20 mouse cellular contexts compared by ENCODE assay signal in the genomic region with DNA sequence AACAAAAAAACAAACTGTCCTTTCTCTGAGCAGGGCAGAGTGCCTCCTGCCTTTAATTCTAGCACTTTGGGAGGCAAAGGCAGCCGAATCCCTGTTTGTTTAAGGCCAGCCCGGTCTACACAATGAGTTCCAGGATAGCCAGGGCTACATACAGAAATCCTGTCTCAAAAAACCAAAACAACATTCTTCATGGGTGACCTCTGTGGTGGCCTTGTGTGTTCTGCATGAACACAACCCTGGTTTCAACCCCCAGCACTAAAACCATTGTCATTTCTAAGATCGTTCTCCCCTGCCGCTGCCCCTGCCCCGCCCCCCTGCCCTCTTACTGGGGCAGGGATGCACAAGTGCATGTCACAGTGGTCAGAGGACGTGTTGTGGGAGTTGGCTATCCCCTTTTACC. TPM values are rescaled to one million over a fixed set of nuclear protein-coding genes. Genes with fewer than 3 reads are reported as not detected.
DNase-seq lines count a peak whose midpoint lies in the region; ATAC-seq and TF ChIP-seq lines count a peak whose summit lies in the region.
"Had no signal": no experiment of that assay in that cellular context is flagged by ENCODE, and none has a peak within 500 bp of the region (broad histone marks: within the 10 kb centered on the region; RNA-seq: fewer than 3 reads in every experiment).

No protein-coding gene starts in this region.

- 0 out of 2 replicates have a peak overlapping the region, but pooled peaks have one; percentile 56 for H3K9ac ChIP-seq in ES-E14 (ENCODE audit: insufficient read depth, low read depth, low read length, poor library complexity, severe bottlenecking)
- H3K9ac ChIP-seq in forebrain, embryonic 11.5 days (ENCODE audit: low read length), result no peak overlapping the region
- H3K9ac ChIP-seq: embryonic facial prominence, embryonic 12.5 days; forebrain, embryonic 12.5 days had no signal

- peaks cover 10 to 24% of the 10 kb centered on the region in 2 experiments for H3K4me1 ChIP-seq in ES-E14 (ENCODE audit: control insufficient read depth in 2 of 2, insufficient read depth in 2 of 2, low read length in 2 of 2, poor library complexity in 1 of 2)
- H3K4me1 ChIP-seq in forebrain, embryonic 11.5 days (replicated peaks; ENCODE audit: control insufficient read depth, insufficient read depth, low read length), result no peaks in the 10 kb centered on the region
- H3K4me1 ChIP-seq: embryonic facial prominence, embryonic 12.5 days; forebrain, embryonic 12.5 days had no signal

- H3K9me3 ChIP-seq in ES-E14 (ENCODE audit: control insufficient read depth, insufficient read depth, low read depth, low read length), result no peaks in the 10 kb centered on the region
- no peaks in the 10 kb centered on the region for H3K9me3 ChIP-seq in forebrain, embryonic 11.5 days (ENCODE audit: control insufficient read depth, low read length)
- H3K9me3 ChIP-seq: embryonic facial prominence, embryonic 10.5 days; embryonic facial prominence, embryonic 12.5 days; forebrain, embryonic 12.5 days had no signal

- H3K4me2 ChIP-seq in forebrain, embryonic 11.5 days (ENCODE audit: low read depth, low read length, severe bottlenecking), result no peak overlapping the region
- H3K4me2 ChIP-seq: embryonic facial prominence, embryonic 12.5 days; forebrain, embryonic 12.5 days had no signal

- peak overlapping the region; percentile 100 for H3K27ac ChIP-seq in ES-E14 (ENCODE audit: insufficient read depth, low read depth, low read length, poor library complexity, severe bottlenecking)
- H3K27ac ChIP-seq in forebrain, embryonic 11.5 days (ENCODE audit: low read depth, low read length), result no peak overlapping the region
- H3K27ac ChIP-seq: embryonic facial prominence, embryonic 10.5 days; embryonic facial prominence, embryonic 12.5 days; forebrain, embryonic 12.5 days had no signal

- no peak for ATAC-seq in forebrain, embryonic 11.5 days (replicated peaks; ENCODE audit: low FRiP score)
- ATAC-seq: CD4-positive, CD25-positive, alpha-beta regulatory T cell, adult 4 months; forebrain, embryonic 14.5 days; forebrain, embryonic 16.5 days had no signal

- no peak overlapping the region for H3K4me3 ChIP-seq in ES-E14 (ENCODE audit: insufficient read depth in 1 of 2, low read depth in 1 of 2, low read length in 2 of 2, poor library complexity in 1 of 2, severe bottlenecking in 1 of 2)
- no peak overlapping the region for H3K4me3 ChIP-seq in forebrain, embryonic 11.5 days (ENCODE audit: low read depth, low read length)
- H3K4me3 ChIP-seq: embryonic facial prominence, embryonic 10.5 days; embryonic facial prominence, embryonic 12.5 days; forebrain, embryonic 12.5 days had no signal

- in situ Hi-C loops in ES-E14 (cut with MboI; ENCODE audit: low sequenced_read_pairs in 2 of 2, unreplicated experiment in 2 of 2), result no loop called here

- DNase-seq in cerebellum, adult 8-10 months, result peak; percentile 0
- no peak for DNase-seq in cerebellum, adult 11-12 months
- no peak for DNase-seq in ES-E14 (ENCODE audit: low read depth, low spot score)
- DNase-seq in ZHBTc4 (ENCODE audit: low read depth, low spot score), result peak; percentile 56
- DNase-seq in forebrain, embryonic 11.5 days (ENCODE audit: low spot score), result no peak
- DNase-seq in liver, result no peak
- DNase-seq: adrenal gland, adult 2 months; adrenal gland, postnatal 10 days; adrenal gland, postnatal 25 days; B cell, adult 2 months; cerebellum, adult 18-20 months; cerebellum, postnatal 10 days; cerebellum, postnatal 25 days had no signal

- 86% methylated on average over 6 of the region's 6 CpGs for WGBS in forebrain, embryonic 11.5 days

- H3K27me3 ChIP-seq in forebrain, embryonic 11.5 days (ENCODE audit: control insufficient read depth, insufficient read depth, low read length), result no peaks in the 10 kb centered on the region
- H3K27me3 ChIP-seq: CH12.LX; embryonic facial prominence, embryonic 12.5 days; forebrain, embryonic 12.5 days had no signal

- H3K36me3 ChIP-seq in ES-E14 (ENCODE audit: control insufficient read depth, insufficient read depth, low read length, poor library complexity, severe bottlenecking), result no peaks in the 10 kb centered on the region
- no peaks in the 10 kb centered on the region for H3K36me3 ChIP-seq in forebrain, embryonic 11.5 days (ENCODE audit: control insufficient read depth, insufficient read depth, low read length)
- H3K36me3 ChIP-seq: embryonic facial prominence, embryonic 10.5 days; embryonic facial prominence, embryonic 12.5 days; forebrain, embryonic 12.5 days had no signal

TF ChIP-seq in ES-E14, 5 proteins besides CTCF, POLR2A, EP300 and RAD21:
- no peak for TF ChIP-seq HCFC1 (IDR thresholded peaks at IDR 0.05; ENCODE audit: borderline replicate concordance, insufficient read depth, low read length)
- no peak for TF ChIP-seq MAFK (IDR thresholded peaks at IDR 0.05; ENCODE audit: insufficient read depth, low read depth, low read length)
- TF ChIP-seq CHD2 (IDR thresholded peaks at IDR 0.05; ENCODE audit: low read depth, low read length), result no peak
- no peak for TF ChIP-seq ZNF384 (IDR thresholded peaks at IDR 0.05; ENCODE audit: low read depth, low read length)
- TF ChIP-seq ZC3H11A (IDR thresholded peaks at IDR 0.05; ENCODE audit: borderline replicate concordance, low read depth, low read length), result no peak

RNA-seq across cellular contexts. Expression of a gene that starts 13.3 kb away (rescaled TPM):
- 87.1 and 95.0 TPM in 2 replicates for total RNA-seq in ES-E14 (2012; rRNA removed)
- polyA plus RNA-seq in forebrain, embryonic 11.5 days (2014; fragmentation: Nextera tagmentation; extraction: Ambion mirVana), result 31.5 and 32.2 TPM in 2 replicates

Comparison
In these comparisons a context has a peak if more than half of its experiments do, and no peak if none do; other contexts are left out.
1. DNase-seq: peak in cerebellum, adult 8-10 months (single experiment) and ZHBTc4 (single experiment); none in cerebellum, adult 11-12 months (single experiment), ES-E14 (single experiment), forebrain, embryonic 11.5 days (single experiment) and liver (single experiment).